ENCODE assay signal across 17 mouse cellular contexts in genomic region chr16:57500851-57501250, GRCm38 (mm10).
DNase-seq lines count a peak whose midpoint lies in the region; ATAC-seq and TF ChIP-seq lines count a peak whose summit lies in the region.
"Had no signal": no experiment of that assay in that cellular context is flagged by ENCODE, and none has a peak within 500 bp of the region (broad histone marks: within the 10 kb centered on the region; RNA-seq: fewer than 3 reads in every experiment).

No protein-coding gene starts in this region.

- no peaks in the 10 kb centered on the region for H3K36me3 ChIP-seq in intestine, postnatal 0 days (ENCODE audit: control insufficient read depth, insufficient read depth)
- H3K36me3 ChIP-seq: hindbrain, embryonic 10.5 days; limb, embryonic 15.5 days; midbrain, embryonic 12.5 days; neural tube, embryonic 13.5 days had no signal

- no peak overlapping the region for H3K27ac ChIP-seq in intestine, postnatal 0 days (ENCODE audit: low read depth, low read length)
- H3K27ac ChIP-seq: hindbrain, embryonic 10.5 days; limb, embryonic 15.5 days; midbrain, embryonic 12.5 days; neural tube, embryonic 13.5 days had no signal

- ATAC-seq in activated CD4-positive, CD25-positive, alpha-beta regulatory T cell, adult 4 months, result peak; percentile 45
- peak; percentile 87 for ATAC-seq in intestine, postnatal 0 days
- ATAC-seq: lung, postnatal 0 days had no signal

- no peak overlapping the region for H3K4me3 ChIP-seq in intestine, postnatal 0 days (ENCODE audit: low read depth, low read length)
- H3K4me3 ChIP-seq: hindbrain, embryonic 10.5 days; limb, embryonic 15.5 days; midbrain, embryonic 12.5 days; neural tube, embryonic 13.5 days had no signal

- 23% methylated on average over 3 of the region's 3 CpGs for WGBS in intestine, postnatal 0 days

- no peaks in the 10 kb centered on the region for H3K4me1 ChIP-seq in intestine, postnatal 0 days (replicated peaks; ENCODE audit: control insufficient read depth, insufficient read depth, low read length)

- H3K4me2 ChIP-seq in intestine, postnatal 0 days (replicated peaks; ENCODE audit: low read depth), result no peak overlapping the region
- H3K4me2 ChIP-seq: limb, embryonic 15.5 days; midbrain, embryonic 12.5 days; neural tube, embryonic 13.5 days had no signal

- no peak overlapping the region for H3K9ac ChIP-seq in intestine, postnatal 0 days (ENCODE audit: low read depth, low read length)
- H3K9ac ChIP-seq: limb, embryonic 15.5 days; midbrain, embryonic 12.5 days; neural tube, embryonic 13.5 days had no signal

- no peaks in the 10 kb centered on the region for H3K27me3 ChIP-seq in intestine, postnatal 0 days (replicated peaks; ENCODE audit: control insufficient read depth, insufficient read depth, low read length)
- H3K27me3 ChIP-seq: limb, embryonic 15.5 days; midbrain, embryonic 12.5 days; neural tube, embryonic 13.5 days had no signal

- TF ChIP-seq CTCF in intestine, postnatal 0 days (IDR thresholded peaks at IDR 0.05; ENCODE audit: low read depth), result no peak

- H3K9me3 ChIP-seq in intestine, postnatal 0 days (ENCODE audit: control insufficient read depth), result no peaks in the 10 kb centered on the region
- H3K9me3 ChIP-seq: G1E; hindbrain, embryonic 10.5 days; limb, embryonic 15.5 days; midbrain, embryonic 12.5 days; neural tube, embryonic 13.5 days had no signal

- DNase-seq in thymus, postnatal 0 days (ENCODE audit: low spot score), result peak; percentile 4
- DNase-seq in thymus, postnatal 14 days, result no peak
- DNase-seq in testis, postnatal 14 days (ENCODE audit: low spot score), result no peak
- DNase-seq in spleen, postnatal 36 days (ENCODE audit: low spot score in 2 of 2), result no peak
- DNase-seq in ovary, postnatal 14 days (ENCODE audit: low spot score), result no peak
- DNase-seq: adrenal gland, postnatal 36 days; cerebellum, adult 11 months; kidney, adult 18-20 months; right cerebral cortex, adult 18-20 months had no signal
